Mouse (Mus musculus): Measurements from ENCODE around the gene Sgms1.
"Not testable (repeated sequence)": the region's sequence is repeated elsewhere in the genome, so short reads cannot be mapped to it uniquely, and the experiment has no call there.

The Sgms1 gene

GRCm38 (mm10) chr19:32157045-32157444 lies 232.5 kb downstream of the Sgms1 start:
- DNase-seq (ENCODE audit: low read depth, low spot score), result no peak

GRCm38 (mm10) chr19:32152529-32152928 lies 237.0 kb downstream of the Sgms1 start:
- no peak for DNase-seq (ENCODE audit: low read depth, low spot score)

GRCm38 (mm10) chr19:32148710-32149109 lies 240.8 kb downstream of the Sgms1 start:
- DNase-seq (ENCODE audit: low read depth, low spot score), result no peak

- DNase-seq (ENCODE audit: low read depth, low spot score), result no peak
Measured at GRCm38 (mm10) chr19:32142383-32142782, 247.1 kb downstream of the Sgms1 start.

GRCm38 (mm10) chr19:32138361-32139088 lies 251.0 kb downstream of the Sgms1 start:
- no peak for DNase-seq (ENCODE audit: low read depth, low spot score)

GRCm38 (mm10) chr19:32137904-32138303 lies 251.6 kb downstream of the Sgms1 start:
- DNase-seq (ENCODE audit: low read depth, low spot score), result no peak

- no peak for DNase-seq (ENCODE audit: low read depth, low spot score)
Measured at GRCm38 (mm10) chr19:32136888-32137625, 252.5 kb downstream of the Sgms1 start.

- not testable (repeated sequence) for DNase-seq (ENCODE audit: low read depth, low spot score)
Measured at GRCm38 (mm10) chr19:32131707-32132488, 257.6 kb downstream of the Sgms1 start.

- no peak for DNase-seq (ENCODE audit: low read depth, low spot score)
Measured at GRCm38 (mm10) chr19:32129281-32129680, 260.2 kb downstream of the Sgms1 start.

GRCm38 (mm10) chr19:32127180-32127850 lies 262.2 kb downstream of the Sgms1 start:
- no peak for DNase-seq (ENCODE audit: low read depth, low spot score)

- DNase-seq (ENCODE audit: low read depth, low spot score), result no peak
Measured at GRCm38 (mm10) chr19:32124155-32124554, 265.4 kb downstream of the Sgms1 start.

- no peak for DNase-seq (ENCODE audit: low read depth, low spot score)
Measured at GRCm38 (mm10) chr19:32123196-32123595, 266.3 kb downstream of the Sgms1 start.

- no peak for DNase-seq (ENCODE audit: low read depth, low spot score)
Measured at GRCm38 (mm10) chr19:32120798-32121197, 268.7 kb downstream of the Sgms1 start.

GRCm38 (mm10) chr19:32119666-32120065 lies 269.8 kb downstream of the Sgms1 start:
- no peak for DNase-seq (ENCODE audit: low read depth, low spot score)

- no peak for DNase-seq (ENCODE audit: low read depth, low spot score)
Measured at GRCm38 (mm10) chr19:32118496-32118895, 271.0 kb downstream of the Sgms1 start.

GRCm38 (mm10) chr19:32117484-32118018 lies 272.0 kb downstream of the Sgms1 start:
- DNase-seq (ENCODE audit: low read depth, low spot score), result no peak

GRCm38 (mm10) chr19:32111866-32112790 lies 277.4 kb downstream of the Sgms1 start:
- no peak for DNase-seq (ENCODE audit: low read depth, low spot score)

- peak; percentile 39 for DNase-seq (ENCODE audit: low read depth, low spot score)
Measured at GRCm38 (mm10) chr19:32107771-32108306, 281.7 kb downstream of the Sgms1 start, which contains the start of gene Asah2. Asah2 (minus strand) TSS chr19:32108211.

- DNase-seq (ENCODE audit: low read depth, low spot score), result no peak
Measured at GRCm38 (mm10) chr19:32106750-32107149, 282.8 kb downstream of the Sgms1 start.

GRCm38 (mm10) chr19:32104217-32104616 lies 285.3 kb downstream of the Sgms1 start:
- no peak for DNase-seq (ENCODE audit: low read depth, low spot score)

All from WW6 (cell line).